Mouse (Mus musculus) embryonic facial prominence, embryonic 10.5 days (tissue): ENCODE results near the gene Acot11. TPM values are rescaled to one million over a fixed set of nuclear protein-coding genes. Genes with fewer than 3 reads are reported as not detected.
A peak's percentile ranks its signal among the peaks of the same experiment; 100 is the strongest.

Experiments used
- DNase-seq: peaks from one replicate; pipeline ENCODE4 v3.0.0-alpha.2; 2017; ENCODE audit warnings: low spot score
- H3K27ac ChIP-seq: fragments of 300-500 bp; sonication (generic); replicated peaks from 2 replicates; pipeline ENCODE4 v1.5.1; 2016; ENCODE audit warnings: mild to moderate bottlenecking
- H3K27me3 ChIP-seq: fragments of 300-500 bp; sonication (generic); replicated peaks from 2 replicates; pipeline ENCODE4 v1.6.1; 2016; ENCODE audit warnings: low read depth, mild to moderate bottlenecking; ENCODE audit not compliant: poor library complexity, severe bottlenecking
- H3K36me3 ChIP-seq: fragments of 300-500 bp; sonication (generic); replicated peaks from 2 replicates; pipeline ENCODE4 v1.6.1; 2016; ENCODE audit warnings: mild to moderate bottlenecking, moderate library complexity
- H3K4me1 ChIP-seq: fragments of 300-500 bp; sonication (generic); 2 replicates; pipeline ENCODE4 v1.6.1; 2016
- H3K4me3 ChIP-seq: fragments of 300-500 bp; sonication (generic); 2 replicates; pipeline ENCODE4 v1.5.1; 2016; ENCODE audit warnings: mild to moderate bottlenecking, moderate library complexity
- H3K9me3 ChIP-seq: fragments of 300-500 bp; sonication (generic); 2 replicates; pipeline ENCODE4 v1.6.1; 2016; ENCODE audit warnings: mild to moderate bottlenecking
- WGBS: fragments of 180-500 bp; shearing (Covaris S2); methylation state at CpG from one replicate; pipeline ENCODE4 v1.1.7; 2016; 5-methylcytosine and 5-hydroxymethylcytosine counted together
- polyA plus RNA-seq: library from polyadenylated mRNA; unstranded; fragments of >200 nt; fragmentation: Nextera tagmentation; extraction: Ambion mirVana; gene quantifications from 2 replicates; pipeline ENCODE4 v1.2.1, GENCODE M21; 2016

Acot11 gene
- polyA plus RNA-seq, 1 experiment from 2014 or later, result 2.1 TPM

- no peaks in the 10 kb centered on the region for H3K36me3 ChIP-seq
- no peaks in the 10 kb centered on the region for H3K9me3 ChIP-seq
- peaks cover 60% of the 10 kb centered on the region for H3K4me1 ChIP-seq
- no peak for DNase-seq
- H3K27ac ChIP-seq, result peak overlapping the region; percentile 97
- WGBS, result 6% methylated on average over 9 of the region's 9 CpGs
- H3K4me3 ChIP-seq, result peak overlapping the region; percentile 70
- H3K27me3 ChIP-seq, result peaks cover 11% of the 10 kb centered on the region; the same call in 1 of the 2 replicates
Measured at GRCm38 (mm10) chr4:106837425-106837824, 32.6 kb upstream of the Acot11 start.

GRCm38 (mm10) chr4:106830545-106831112 lies 25.8 kb upstream of the Acot11 start:
- H3K4me3 ChIP-seq, result no peak overlapping the region
- WGBS, result 57% methylated on average over 6 of the region's 6 CpGs
- H3K4me1 ChIP-seq, result peaks cover 46% of the 10 kb centered on the region
- H3K27ac ChIP-seq, result 0 out of 2 replicates have a peak overlapping the region, but pooled peaks have one; percentile 24
- DNase-seq, result no peak
- no peaks in the 10 kb centered on the region for H3K36me3 ChIP-seq
- no peaks in the 10 kb centered on the region for H3K9me3 ChIP-seq
- H3K27me3 ChIP-seq, result peaks cover 40% of the 10 kb centered on the region

- H3K9me3 ChIP-seq, result no peaks in the 10 kb centered on the region
- H3K27me3 ChIP-seq, result peaks cover 47% of the 10 kb centered on the region
- peaks cover 55% of the 10 kb centered on the region for H3K4me1 ChIP-seq
- H3K27ac ChIP-seq, result peak overlapping the region; percentile 75
- WGBS, result under 1% methylated on average over 42 of the region's 42 CpGs
- H3K36me3 ChIP-seq, result no peaks in the 10 kb centered on the region
- peak; percentile 68 for DNase-seq
- peak overlapping the region; percentile 58 for H3K4me3 ChIP-seq
Measured at GRCm38 (mm10) chr4:106827738-106828361, 23.1 kb upstream of the Acot11 start.

- WGBS, result 65% methylated on average over 5 of the region's 5 CpGs
- no peaks in the 10 kb centered on the region for H3K36me3 ChIP-seq
- peaks cover 45% of the 10 kb centered on the region for H3K4me1 ChIP-seq
- H3K27me3 ChIP-seq, result peaks cover 51% of the 10 kb centered on the region
- DNase-seq, result no peak
- no peaks in the 10 kb centered on the region for H3K9me3 ChIP-seq
- H3K27ac ChIP-seq, result peak overlapping the region; percentile 41; the same call in 1 of the 2 replicates
- no peak overlapping the region for H3K4me3 ChIP-seq
Measured at GRCm38 (mm10) chr4:106825229-106825628, 20.4 kb upstream of the Acot11 start.

- H3K4me1 ChIP-seq, result peaks cover 13% of the 10 kb centered on the region
- H3K9me3 ChIP-seq, result no peaks in the 10 kb centered on the region
- no peak overlapping the region for H3K27ac ChIP-seq
- H3K27me3 ChIP-seq, result 0 out of 2 replicates have a peak, but pooled peaks cover 5% of the 10 kb centered on the region
- no peaks in the 10 kb centered on the region for H3K36me3 ChIP-seq
- no peak overlapping the region for H3K4me3 ChIP-seq
- no peak for DNase-seq
Measured at GRCm38 (mm10) chr4:106819404-106819803, 14.6 kb upstream of the Acot11 start.

GRCm38 (mm10) chr4:106818332-106818731 lies 13.5 kb upstream of the Acot11 start:
- 63% methylated on average over 6 of the region's 6 CpGs for WGBS
- Histone ChIP-seq H3K36me3 (no peaks in the 10 kb centered on the region), H3K27ac (no peak overlapping the region), H3K4me1 (peaks cover 13% of the 10 kb centered on the region), H3K4me3 (no peak overlapping the region), H3K9me3 (no peaks in the 10 kb centered on the region), H3K27me3 (0 out of 2 replicates have a peak, but pooled peaks cover 5% of the 10 kb centered on the region)
- DNase-seq, result no peak

GRCm38 (mm10) chr4:106817017-106817416 lies 12.2 kb upstream of the Acot11 start:
- WGBS, result 90% methylated on average over 4 of the region's 4 CpGs
- Histone ChIP-seq H3K36me3 (no peaks in the 10 kb centered on the region), H3K9me3 (no peaks in the 10 kb centered on the region), H3K27ac (no peak overlapping the region), H3K27me3 (no peaks in the 10 kb centered on the region), H3K4me1 (peaks cover 13% of the 10 kb centered on the region), H3K4me3 (no peak overlapping the region)
- DNase-seq, result no peak

- no peaks in the 10 kb centered on the region for H3K27me3 ChIP-seq
- DNase-seq, result no peak
- peaks cover 3% of the 10 kb centered on the region; the same call in 1 of the 2 replicates for H3K9me3 ChIP-seq
- H3K27ac ChIP-seq, result no peak overlapping the region
- peaks cover 13% of the 10 kb centered on the region for H3K4me1 ChIP-seq
- no peak overlapping the region for H3K4me3 ChIP-seq
- 66% methylated on average over 25 of the region's 25 CpGs for WGBS
- H3K36me3 ChIP-seq, result no peaks in the 10 kb centered on the region
Measured at GRCm38 (mm10) chr4:106815396-106816324, 10.9 kb upstream of the Acot11 start.

- Histone ChIP-seq H3K9me3 (peaks cover 10% of the 10 kb centered on the region), H3K27ac (no peak overlapping the region), H3K4me1 (peaks cover 10% of the 10 kb centered on the region)
Measured at GRCm38 (mm10) chr4:106811162-106811561, 6.4 kb upstream of the Acot11 start.

GRCm38 (mm10) chr4:106810039-106810438 lies 5.2 kb upstream of the Acot11 start:
- H3K27ac ChIP-seq, result no peak overlapping the region
- 86% methylated on average over 6 of the region's 6 CpGs for WGBS
- no peak overlapping the region for H3K4me3 ChIP-seq
- no peak for DNase-seq
- H3K9me3 ChIP-seq, result peaks cover 10% of the 10 kb centered on the region
- no peaks in the 10 kb centered on the region for H3K36me3 ChIP-seq
- peaks cover 3% of the 10 kb centered on the region for H3K4me1 ChIP-seq
- H3K27me3 ChIP-seq, result peaks cover 8% of the 10 kb centered on the region

More at GRCm38 (mm10) chr4:106811162-106811561, 6.4 kb upstream of the Acot11 start:
- no peak for DNase-seq
- no peaks in the 10 kb centered on the region for H3K36me3 ChIP-seq
- H3K4me3 ChIP-seq, result no peak overlapping the region
- WGBS, result 93% methylated on average over 8 of the region's 8 CpGs
- no peaks in the 10 kb centered on the region for H3K27me3 ChIP-seq

- peaks cover 10% of the 10 kb centered on the region for H3K9me3 ChIP-seq
- H3K4me1 ChIP-seq, result peaks cover 13% of the 10 kb centered on the region
- no peak overlapping the region for H3K4me3 ChIP-seq
- no peak overlapping the region for H3K27ac ChIP-seq
- peaks cover 28% of the 10 kb centered on the region for H3K27me3 ChIP-seq
- no peak for DNase-seq
- 84% methylated on average over 3 of the region's 3 CpGs for WGBS
- H3K36me3 ChIP-seq, result no peaks in the 10 kb centered on the region
Measured at GRCm38 (mm10) chr4:106807287-106807686, 2.5 kb upstream of the Acot11 start.

- no peaks in the 10 kb centered on the region for H3K36me3 ChIP-seq
- WGBS, result 37% methylated on average over 2 of the region's 2 CpGs
- H3K27me3 ChIP-seq, result peaks cover 28% of the 10 kb centered on the region
- no peak overlapping the region for H3K4me3 ChIP-seq
- H3K4me1 ChIP-seq, result peaks cover 13% of the 10 kb centered on the region
- DNase-seq, result no peak
- no peak overlapping the region for H3K27ac ChIP-seq
- H3K9me3 ChIP-seq, result peaks cover 10% of the 10 kb centered on the region
Measured at GRCm38 (mm10) chr4:106805890-106806289, 1.1 kb upstream of the Acot11 start.
